Mouse (Mus musculus) embryonic facial prominence, embryonic 11.5 days (tissue): ENCODE data around the gene Scnn1a. TPM values are rescaled to one million over a fixed set of nuclear protein-coding genes. Genes with fewer than 3 reads are reported as not detected.

Experiments used
- ATAC-seq: fragments of 200-750 bp; cut with Nextera tagmentation; replicated peaks from 2 replicates; pipeline ENCODE4 v1.8.0; 2017; ENCODE audit warnings: low read depth; ENCODE audit not compliant: insufficient number of reproducible peaks, low FRiP score, low TSS enrichment
- DNase-seq: peaks from one replicate; pipeline ENCODE4 v3.0.0-alpha.2; 2015; ENCODE audit warnings: low spot score
- H3K27ac ChIP-seq: fragments of 300-500 bp; sonication (generic); replicated peaks from 2 replicates; pipeline ENCODE4 v1.5.1; 2014; ENCODE audit warnings: mild to moderate bottlenecking, low read depth, low read length, control low read depth
- H3K27me3 ChIP-seq: fragments of 300-500 bp; sonication (generic); 2 replicates; pipeline ENCODE4 v1.6.1; 2014; ENCODE audit warnings: mild to moderate bottlenecking, low read length, moderate library complexity, mixed read lengths; ENCODE audit not compliant: control insufficient read depth, insufficient read depth
- H3K36me3 ChIP-seq: fragments of 300-500 bp; sonication (generic); replicated peaks from 2 replicates; pipeline ENCODE4 v1.6.1; 2014; ENCODE audit warnings: low read depth, mild to moderate bottlenecking, low read length, moderate library complexity, mixed read lengths; ENCODE audit not compliant: control insufficient read depth, insufficient read depth
- H3K4me1 ChIP-seq: fragments of 300-500 bp; sonication (generic); 2 replicates; pipeline ENCODE4 v1.6.1; 2014; ENCODE audit warnings: low read length, mixed read lengths; ENCODE audit not compliant: control insufficient read depth, insufficient read depth
- H3K4me2 ChIP-seq: fragments of 300-500 bp; sonication (generic); 2 replicates; pipeline ENCODE4 v1.6.1; 2014; ENCODE audit warnings: low read depth, mild to moderate bottlenecking, control low read depth, low read length, moderate library complexity
- H3K4me3 ChIP-seq: fragments of 300-500 bp; sonication (generic); 2 replicates; pipeline ENCODE4 v1.5.1; 2014; ENCODE audit warnings: low read depth, low read length, control low read depth
- H3K9ac ChIP-seq: fragments of 300-500 bp; sonication (generic); replicated peaks from 2 replicates; pipeline ENCODE4 v1.6.1; 2014; ENCODE audit warnings: mild to moderate bottlenecking, control low read depth, low read length
- H3K9me3 ChIP-seq: fragments of 300-500 bp; sonication (generic); replicated peaks from 2 replicates; pipeline ENCODE4 v1.6.1; 2016; ENCODE audit warnings: mild to moderate bottlenecking, low read length, inconsistent platforms, mixed read lengths; ENCODE audit not compliant: control insufficient read depth
- WGBS: fragments of 180-500 bp; shearing (Covaris S2); extraction: QIAGEN DNeasy Blood & Tissue Kit; methylation state at CpG from one replicate; pipeline ENCODE4 v1.1.7; 2014; 5-methylcytosine and 5-hydroxymethylcytosine counted together
- polyA plus RNA-seq: library from polyadenylated mRNA; unstranded; fragments of >200 nt; fragmentation: Nextera tagmentation; extraction: Ambion mirVana; gene quantifications from 2 replicates; pipeline ENCODE4 v1.2.1, GENCODE M21; 2014

The Scnn1a gene
- polyA plus RNA-seq, 1 experiment from 2014 or later, result 0.88 TPM

- DNase-seq, result no peak
- H3K4me2 ChIP-seq, result no peak overlapping the region
- H3K27ac ChIP-seq, result no peak overlapping the region
- no peak overlapping the region for H3K9ac ChIP-seq
- H3K36me3 ChIP-seq, result no peaks in the 10 kb centered on the region; the same call in 1 of the 2 replicates
- H3K9me3 ChIP-seq, result no peaks in the 10 kb centered on the region
- 78% methylated on average over 1 of the region's 1 CpGs for WGBS
- ATAC-seq, result no peak
- peaks cover 3% of the 10 kb centered on the region; the same call in 1 of the 2 replicates for H3K27me3 ChIP-seq
- no peak overlapping the region for H3K4me3 ChIP-seq
- no peaks in the 10 kb centered on the region; the same call in 1 of the 2 replicates for H3K4me1 ChIP-seq
These were observed 45.7 kb downstream of the Scnn1a start for GRCm38 (mm10) chr6:125366133-125366532.

- Histone ChIP-seq H3K27me3 (no peaks in the 10 kb centered on the region), H3K27ac (no peak overlapping the region), H3K9ac (0 out of 2 replicates have a peak overlapping the region, but pooled peaks have one; percentile 13), H3K4me2 (no peak overlapping the region), H3K4me3 (no peak overlapping the region), H3K9me3 (no peaks in the 10 kb centered on the region), H3K36me3 (no peaks in the 10 kb centered on the region), H3K4me1 (no peaks in the 10 kb centered on the region; the same call in 1 of the 2 replicates)
- ATAC-seq, result no peak
- WGBS, result 45% methylated on average over 4 of the region's 4 CpGs
- DNase-seq, result peak; percentile 63
These were observed 47.4 kb downstream of the Scnn1a start for GRCm38 (mm10) chr6:125367758-125368371.

DNA sequence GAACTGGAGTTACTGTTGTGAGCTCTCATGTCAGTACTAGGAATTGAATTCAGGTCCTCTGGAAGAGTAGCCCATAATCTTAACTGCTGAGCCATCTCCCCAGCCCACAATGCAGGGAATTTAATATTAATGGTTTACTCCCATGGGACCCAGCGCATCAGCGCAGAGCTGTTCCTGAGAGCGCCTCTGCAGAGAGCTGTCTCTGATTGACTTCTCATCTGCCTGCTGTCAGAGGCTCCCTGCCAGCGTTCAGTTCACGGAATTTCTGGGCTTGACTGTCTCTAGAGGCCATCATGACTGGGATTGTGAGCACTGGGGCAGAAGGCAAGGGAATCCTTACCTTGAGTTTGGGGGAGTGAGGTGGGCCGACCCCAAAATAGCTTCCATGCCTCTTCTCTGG, 56.6 kb downstream of the Scnn1a start:
- H3K27me3 ChIP-seq, result peaks cover 39% of the 10 kb centered on the region

GRCm38 (mm10) chr6:125377582-125378451, 57.4 kb downstream of the Scnn1a start:
- WGBS, result 38% methylated on average over 16 of the region's 16 CpGs
- Histone ChIP-seq H3K27ac (no peak overlapping the region), H3K4me2 (no peak overlapping the region; the same call in none of the 2 replicates), H3K36me3 (no peaks in the 10 kb centered on the region), H3K27me3 (peaks cover 39% of the 10 kb centered on the region), H3K4me1 (peaks cover 11% of the 10 kb centered on the region), H3K4me3 (no peak overlapping the region), H3K9me3 (no peaks in the 10 kb centered on the region), H3K9ac (no peak overlapping the region)
- no peak for ATAC-seq
- peak; percentile 42 for DNase-seq

More for the DNA sequence above, 56.6 kb downstream of the Scnn1a start:
- Histone ChIP-seq H3K27ac (no peak overlapping the region), H3K4me2 (no peak overlapping the region), H3K9me3 (no peaks in the 10 kb centered on the region), H3K4me1 (peaks cover 11% of the 10 kb centered on the region), H3K4me3 (no peak overlapping the region), H3K9ac (no peak overlapping the region), H3K36me3 (no peaks in the 10 kb centered on the region)
- no peak for DNase-seq
- ATAC-seq, result no peak
- 56% methylated on average over 6 of the region's 6 CpGs for WGBS

DNA sequence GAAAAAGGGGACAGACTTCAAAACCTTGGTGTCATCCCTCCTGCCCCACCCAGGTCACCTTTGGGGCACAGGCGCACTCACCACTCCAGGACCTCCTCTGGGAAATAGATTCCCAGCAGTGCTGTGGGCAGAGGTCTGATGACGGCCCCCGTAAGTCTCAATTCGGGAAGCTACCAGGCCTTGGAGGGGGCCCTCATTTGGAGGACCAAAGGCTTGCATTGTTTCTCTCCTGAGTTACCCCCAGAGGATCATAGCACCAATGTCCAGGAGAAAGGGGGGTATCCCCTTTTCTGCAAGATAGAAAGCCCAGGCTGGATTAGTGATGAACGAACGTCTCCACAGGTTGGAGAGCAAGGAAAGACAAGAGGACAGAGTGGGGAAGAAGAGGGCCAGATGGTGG, 58.2 kb downstream of the Scnn1a start:
- no peak for ATAC-seq
- WGBS, result 10% methylated on average over 6 of the region's 6 CpGs
- H3K4me3 ChIP-seq, result no peak overlapping the region

GRCm38 (mm10) chr6:125379781-125380180, 59.3 kb downstream of the Scnn1a start:
- Histone ChIP-seq H3K27ac (no peak overlapping the region), H3K36me3 (no peaks in the 10 kb centered on the region), H3K27me3 (peaks cover 39% of the 10 kb centered on the region), H3K9ac (no peak overlapping the region), H3K4me2 (peak overlapping the region; percentile 49), H3K4me3 (peak overlapping the region; percentile 27; the same call in 1 of the 2 replicates), H3K4me1 (peaks cover 11% of the 10 kb centered on the region), H3K9me3 (no peaks in the 10 kb centered on the region)
- ATAC-seq (no peak), DNase-seq (no peak)
- under 1% methylated on average over 8 of the region's 9 CpGs for WGBS

More for the DNA sequence above, 58.2 kb downstream of the Scnn1a start:
- H3K4me1 ChIP-seq, result peaks cover 11% of the 10 kb centered on the region
- peaks cover 39% of the 10 kb centered on the region for H3K27me3 ChIP-seq
- H3K9me3 ChIP-seq, result no peaks in the 10 kb centered on the region
- H3K9ac ChIP-seq, result no peak overlapping the region
- H3K36me3 ChIP-seq, result no peaks in the 10 kb centered on the region
- no peak for DNase-seq
- H3K4me2 ChIP-seq, result no peak overlapping the region; the same call in 1 of the 2 replicates
- no peak overlapping the region for H3K27ac ChIP-seq

- Histone ChIP-seq H3K27me3 (peaks cover 39% of the 10 kb centered on the region), H3K4me1 (peaks cover 11% of the 10 kb centered on the region), H3K27ac (no peak within 1 kb of the TSS), H3K36me3 (no peaks in the 10 kb centered on the region), H3K4me2 (peak within 1 kb of the TSS; percentile 49), H3K9me3 (no peaks in the 10 kb centered on the region), H3K9ac (peak within 1 kb of the TSS; percentile 3; the same call in 1 of the 2 replicates), H3K4me3 (peak within 1 kb of the TSS; percentile 27)
- WGBS, result 10% methylated on average over 40 of the region's 40 CpGs
- no peak for ATAC-seq
- no peak for DNase-seq
These were observed 60.2 kb downstream of the Scnn1a start, which contains the start of gene Plekhg6 for GRCm38 (mm10) chr6:125380372-125381360. Gene Plekhg6 (minus strand): TSS chr6:125380793.
